Mouse (Mus musculus) heart, postnatal 0 days (tissue): Measurements from ENCODE around the gene Leng8. TPM values are rescaled to one million over a fixed set of nuclear protein-coding genes. Genes with fewer than 3 reads are reported as not detected.

ENCODE experiments used
- ATAC-seq: fragments of 200-750 bp; cut with Nextera tagmentation; 2 replicates; pipeline ENCODE4 v1.8.0; 2017; ENCODE audit warnings: low read depth, moderate number of reproducible peaks, moderate library complexity; ENCODE audit not compliant: insufficient read depth
- DNase-seq: peaks from one replicate; pipeline ENCODE4 v3.0.0-alpha.2; 2016; ENCODE audit warnings: low spot score
- H3K27ac ChIP-seq: fragments of 300-500 bp; sonication (generic); 2 replicates; pipeline ENCODE4 v1.5.1; 2014; ENCODE audit warnings: low read depth, mild to moderate bottlenecking
- H3K27me3 ChIP-seq: fragments of 300-500 bp; sonication (generic); 2 replicates; pipeline ENCODE4 v1.6.1; 2014; ENCODE audit warnings: low read length, mixed read lengths; ENCODE audit not compliant: control insufficient read depth, insufficient read depth
- H3K36me3 ChIP-seq: fragments of 300-500 bp; sonication (generic); replicated peaks from 2 replicates; pipeline ENCODE4 v1.6.1; 2014; ENCODE audit warnings: low read length, mixed read lengths; ENCODE audit not compliant: control insufficient read depth, insufficient read depth
- H3K4me1 ChIP-seq: fragments of 300-500 bp; sonication (generic); 2 replicates; pipeline ENCODE4 v1.6.1; 2014; ENCODE audit warnings: antibody characterized with exemption; ENCODE audit not compliant: control insufficient read depth, insufficient read depth
- H3K4me2 ChIP-seq: fragments of 300-500 bp; sonication (generic); 2 replicates; pipeline ENCODE4 v1.6.1; 2014; ENCODE audit warnings: low read depth, mild to moderate bottlenecking, low read length, moderate library complexity
- H3K4me3 ChIP-seq: fragments of 300-500 bp; sonication (generic); 2 replicates; pipeline ENCODE4 v1.5.1; 2014; ENCODE audit warnings: low read depth, low read length
- H3K9ac ChIP-seq: fragments of 300-500 bp; sonication (generic); replicated peaks from 2 replicates; pipeline ENCODE4 v1.6.1; 2014; ENCODE audit warnings: low read depth, low read length, mixed read lengths
- H3K9me3 ChIP-seq: fragments of 300-500 bp; sonication (generic); replicated peaks from 2 replicates; pipeline ENCODE4 v1.6.1; 2016; ENCODE audit warnings: low read length; ENCODE audit not compliant: control insufficient read depth
- CTCF ChIP-seq: IDR thresholded peaks from 2 replicates; pipeline ENCODE4 v1.5.1; 2016; ENCODE audit warnings: antibody characterized with exemption, control low read depth, low read depth
- EP300 ChIP-seq: IDR thresholded peaks from 2 replicates; pipeline ENCODE4 v1.6.1; 2016; ENCODE audit warnings: antibody characterized with exemption, low read depth
- WGBS: fragments of 180-500 bp; shearing (Covaris S2); extraction: QIAGEN DNeasy Blood & Tissue Kit; methylation state at CpG from one replicate; pipeline ENCODE4 v1.1.7; 2014; 5-methylcytosine and 5-hydroxymethylcytosine counted together
- polyA plus RNA-seq: library from polyadenylated mRNA; unstranded; fragments of >200 nt; fragmentation: Nextera tagmentation; extraction: Ambion mirVana; gene quantifications from 2 replicates; pipeline ENCODE4 v1.2.1, GENCODE M21; 2015
- total RNA-seq: library from RNA; depleted of rRNA; stranded (reverse); fragments of >200 nt; gene quantifications from 2 replicates; pipeline ENCODE4 v1.2.3, GENCODE M21; 2014; ENCODE audit warnings: low replicate concordance

The Leng8 gene
- total and polyA plus RNA-seq, 2 experiments from 2014 or later, result 16.0 to 112 TPM

- Histone ChIP-seq H3K9me3 (no peaks in the 10 kb centered on the region), H3K27ac (no peak overlapping the region), H3K4me2 (no peak overlapping the region), H3K27me3 (no peaks in the 10 kb centered on the region), H3K4me1 (no peaks in the 10 kb centered on the region), H3K4me3 (no peak overlapping the region), H3K9ac (no peak overlapping the region), H3K36me3 (no peaks in the 10 kb centered on the region)
- WGBS, result 66% methylated on average over 2 of the region's 2 CpGs
- DNase-seq (no peak), ATAC-seq (no peak)
- TF ChIP-seq EP300 (no peak), CTCF (no peak)
Measured at GRCm38 (mm10) chr7:4098301-4098700, 38.5 kb upstream of the Leng8 start.

- WGBS, result 58% methylated on average over 2 of the region's 2 CpGs
- no peak overlapping the region for H3K4me3 ChIP-seq
- ATAC-seq (no peak), DNase-seq (no peak)
- H3K9ac ChIP-seq, result no peak overlapping the region
- no peak overlapping the region for H3K27ac ChIP-seq
- H3K4me1 ChIP-seq, result no peaks in the 10 kb centered on the region
- TF ChIP-seq CTCF (no peak), EP300 (no peak)
- H3K4me2 ChIP-seq, result no peak overlapping the region
- no peaks in the 10 kb centered on the region for H3K27me3 ChIP-seq
- no peaks in the 10 kb centered on the region for H3K36me3 ChIP-seq
- H3K9me3 ChIP-seq, result no peaks in the 10 kb centered on the region
Measured at GRCm38 (mm10) chr7:4098832-4099231, 38.0 kb upstream of the Leng8 start.

- WGBS, result 76% methylated on average over 5 of the region's 5 CpGs
- Histone ChIP-seq H3K27ac (no peak overlapping the region), H3K36me3 (no peaks in the 10 kb centered on the region), H3K9me3 (no peaks in the 10 kb centered on the region), H3K4me1 (no peaks in the 10 kb centered on the region), H3K4me2 (no peak overlapping the region), H3K4me3 (no peak overlapping the region), H3K27me3 (no peaks in the 10 kb centered on the region), H3K9ac (no peak overlapping the region)
- TF ChIP-seq EP300, result no peak
- TF ChIP-seq CTCF, result no peak
- DNase-seq (no peak), ATAC-seq (no peak)
Measured at GRCm38 (mm10) chr7:4101144-4101543, 35.7 kb upstream of the Leng8 start.

- no peak overlapping the region for H3K4me3 ChIP-seq
- ATAC-seq, result no peak
- H3K27ac ChIP-seq, result no peak overlapping the region
- H3K4me2 ChIP-seq, result no peak overlapping the region
- no peaks in the 10 kb centered on the region for H3K27me3 ChIP-seq
- no peaks in the 10 kb centered on the region for H3K4me1 ChIP-seq
- H3K9me3 ChIP-seq, result no peaks in the 10 kb centered on the region
- WGBS, result 12% methylated on average over 4 of the region's 4 CpGs
- no peaks in the 10 kb centered on the region for H3K36me3 ChIP-seq
- TF ChIP-seq EP300 (no peak), CTCF (peak; percentile 60)
- no peak for DNase-seq
- H3K9ac ChIP-seq, result no peak overlapping the region
Measured at GRCm38 (mm10) chr7:4103411-4103810, 33.4 kb upstream of the Leng8 start.

GRCm38 (mm10) chr7:4111766-4112165 is 25.1 kb upstream of the Leng8 start:
- Histone ChIP-seq H3K4me2 (no peak overlapping the region), H3K27me3 (no peaks in the 10 kb centered on the region), H3K9me3 (no peaks in the 10 kb centered on the region), H3K36me3 (no peaks in the 10 kb centered on the region), H3K4me3 (no peak overlapping the region), H3K9ac (no peak overlapping the region), H3K27ac (no peak overlapping the region), H3K4me1 (peaks cover 12% of the 10 kb centered on the region; the same call in 1 of the 2 replicates)
- 58% methylated on average over 3 of the region's 3 CpGs for WGBS
- ATAC-seq (no peak), DNase-seq (no peak)
- no peak for TF ChIP-seq CTCF
- TF ChIP-seq EP300, result no peak

- Histone ChIP-seq H3K4me1 (no peaks in the 10 kb centered on the region), H3K9ac (no peak overlapping the region), H3K9me3 (no peaks in the 10 kb centered on the region), H3K36me3 (no peaks in the 10 kb centered on the region), H3K4me2 (no peak overlapping the region), H3K27ac (no peak overlapping the region), H3K4me3 (no peak overlapping the region), H3K27me3 (peaks cover 30% of the 10 kb centered on the region)
- ATAC-seq, result no peak
- TF ChIP-seq CTCF, result no peak
- no peak for TF ChIP-seq EP300
- 57% methylated on average over 8 of the region's 8 CpGs for WGBS
- no peak for DNase-seq
Measured at GRCm38 (mm10) chr7:4117050-4117814, 19.6 kb upstream of the Leng8 start.
